Comparison of ENCODE assay signal across 20 mouse cellular contexts in the genomic region with DNA sequence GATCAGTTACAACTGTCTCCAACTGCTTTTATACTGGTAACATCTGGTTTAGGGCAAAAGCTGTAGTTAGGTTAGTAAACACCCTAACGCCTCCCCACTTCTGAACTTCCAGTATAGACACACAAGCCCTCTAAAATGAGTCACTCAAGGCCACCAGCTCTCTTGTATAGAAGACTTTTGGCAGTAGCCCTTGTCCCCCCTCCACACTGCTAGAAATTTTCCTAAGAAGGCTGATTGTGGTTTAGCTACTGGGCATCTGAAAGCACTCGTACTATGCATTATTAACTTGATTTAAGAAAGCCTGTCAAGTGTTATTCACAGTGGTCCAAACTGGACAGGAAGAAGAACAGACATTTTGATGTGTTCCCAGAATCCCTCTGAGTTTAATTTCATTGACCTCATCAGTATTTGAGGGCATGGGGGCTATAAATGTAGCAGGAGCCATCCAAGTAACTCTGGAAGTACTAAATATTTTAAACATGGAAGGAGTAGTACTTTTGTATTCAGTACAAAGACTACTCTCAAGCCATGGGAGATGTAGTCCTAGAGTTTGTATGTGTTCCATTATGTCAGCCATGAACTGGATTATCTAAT.
A peak's percentile ranks its signal among the peaks of the same experiment; 100 is the strongest.
DNase-seq lines count a peak whose midpoint lies in the region; ATAC-seq and TF ChIP-seq lines count a peak whose summit lies in the region.
"Had no signal": no experiment of that assay in that cellular context is flagged by ENCODE, and none has a peak within 500 bp of the region (broad histone marks: within the 10 kb centered on the region; RNA-seq: fewer than 3 reads in every experiment).

No protein-coding gene starts in this region.

- H3K9ac ChIP-seq in kidney, embryonic 14.5 days (ENCODE audit: low read depth, low read length), result no peak overlapping the region
- H3K9ac ChIP-seq: embryonic facial prominence, embryonic 15.5 days; forebrain, embryonic 15.5 days; heart, embryonic 13.5 days; hindbrain, embryonic 15.5 days had no signal

- TF ChIP-seq CTCF in testis, adult 2 months (IDR thresholded peaks at IDR 0.05; ENCODE audit: control insufficient read depth, insufficient read depth, insufficient replicate concordance, low read depth, low read length), result no peak

- WGBS in kidney, embryonic 14.5 days, result 52% methylated on average over 2 of the region's 2 CpGs

- no peaks in the 10 kb centered on the region for H3K9me3 ChIP-seq in kidney, embryonic 14.5 days (ENCODE audit: control insufficient read depth, low read length)
- H3K9me3 ChIP-seq: embryonic facial prominence, embryonic 15.5 days; forebrain, embryonic 15.5 days; G1E; heart, embryonic 13.5 days; hindbrain, embryonic 15.5 days had no signal

- H3K36me3 ChIP-seq in kidney, embryonic 14.5 days (ENCODE audit: control insufficient read depth, insufficient read depth, low read length), result no peaks in the 10 kb centered on the region
- H3K36me3 ChIP-seq in testis, adult 2 months (ENCODE audit: control insufficient read depth, insufficient read depth, low read length), result no peaks in the 10 kb centered on the region
- H3K36me3 ChIP-seq: embryonic facial prominence, embryonic 15.5 days; forebrain, embryonic 15.5 days; G1E; heart, embryonic 13.5 days; hindbrain, embryonic 15.5 days had no signal

- no peak overlapping the region for H3K27ac ChIP-seq in kidney, embryonic 14.5 days (ENCODE audit: low read depth, low read length)
- H3K27ac ChIP-seq in testis, adult 2 months (ENCODE audit: control insufficient read depth, insufficient read depth, low read depth, low read length), result peak overlapping the region; percentile 99
- H3K27ac ChIP-seq: embryonic facial prominence, embryonic 15.5 days; forebrain, embryonic 15.5 days; heart, embryonic 13.5 days; hindbrain, embryonic 15.5 days had no signal

- ATAC-seq in kidney, embryonic 14.5 days (ENCODE audit: low FRiP score, low TSS enrichment), result peak; percentile 43; the same call in 1 of the 2 replicates
- ATAC-seq: forebrain, embryonic 15.5 days had no signal

- TF ChIP-seq POLR2A in testis, adult 2 months (IDR thresholded peaks at IDR 0.05; ENCODE audit: control insufficient read depth, low read depth, low read length), result no peak

- H3K4me1 ChIP-seq in kidney, embryonic 14.5 days (ENCODE audit: control insufficient read depth, insufficient read depth, low read length), result no peaks in the 10 kb centered on the region
- H3K4me1 ChIP-seq in testis, adult 2 months (ENCODE audit: control insufficient read depth, insufficient read depth, low read length), result peaks cover 7% of the 10 kb centered on the region
- H3K4me1 ChIP-seq: heart, embryonic 13.5 days; hindbrain, embryonic 15.5 days had no signal

- no peak overlapping the region for H3K4me3 ChIP-seq in kidney, embryonic 14.5 days (ENCODE audit: low read length)
- H3K4me3 ChIP-seq in testis, adult 2 months (ENCODE audit: control insufficient read depth, low read depth, low read length), result no peak overlapping the region; the same call in 1 of the 2 replicates
- H3K4me3 ChIP-seq: embryonic facial prominence, embryonic 15.5 days; forebrain, embryonic 15.5 days; heart, embryonic 13.5 days; hindbrain, embryonic 15.5 days had no signal

- no peak overlapping the region for H3K4me2 ChIP-seq in kidney, embryonic 14.5 days (replicated peaks; ENCODE audit: low read depth, low read length)
- H3K4me2 ChIP-seq: embryonic facial prominence, embryonic 15.5 days; forebrain, embryonic 15.5 days; heart, embryonic 13.5 days; hindbrain, embryonic 15.5 days had no signal

- peak; percentile 14 to 54 for DNase-seq in adrenal gland, adult (ENCODE audit: inconsistent age in 2 of 2, low spot score in 1 of 2)
- no peak for DNase-seq in adrenal gland, postnatal 4 days (ENCODE audit: low spot score in 2 of 2)
- DNase-seq in kidney, postnatal 36 days, result no peak
- DNase-seq in testis, postnatal 14 days (ENCODE audit: low spot score), result no peak
- DNase-seq in kidney, postnatal 14 days, result peak; percentile 37
- no peak for DNase-seq in retina, postnatal 1 day
- DNase-seq: cerebellum, adult 11 months; cerebellum, adult 8-10 months; cerebellum, postnatal 14 days; embryo, embryonic 11 days; gastrocnemius, postnatal 36 days; heart, adult 11 months; heart, postnatal 36 days had no signal

- H3K27me3 ChIP-seq in kidney, embryonic 14.5 days (ENCODE audit: control insufficient read depth, insufficient read depth, low read length), result no peaks in the 10 kb centered on the region
- no peaks in the 10 kb centered on the region for H3K27me3 ChIP-seq in testis, adult 2 months (ENCODE audit: control insufficient read depth, insufficient read depth, low read length)
- H3K27me3 ChIP-seq: embryonic facial prominence, embryonic 15.5 days; forebrain, embryonic 15.5 days; heart, embryonic 13.5 days; hindbrain, embryonic 15.5 days had no signal

Comparison
In these comparisons a context has a peak if more than half of its experiments do, and no peak if none do; other contexts are left out.
1. DNase-seq: peak in adrenal gland, adult (2 of 2) and kidney, postnatal 14 days (single experiment); none in adrenal gland, postnatal 4 days (0 of 2), kidney, postnatal 36 days (0 of 2), testis, postnatal 14 days (single experiment) and retina, postnatal 1 day (single experiment).